Mouse (Mus musculus) heart, adult 2 months (tissue): Measurements from ENCODE around the gene Ccl2.

Experiments
- CTCF ChIP-seq: fragments of 200-600 bp; IDR thresholded peaks from 2 replicates; pipeline ENCODE4 v1.8.1; 2022; ENCODE audit warnings: antibody characterized with exemption, mild to moderate bottlenecking, moderate library complexity
- EP300 ChIP-seq: fragments of 200-500 bp; IDR thresholded peaks from 2 replicates; pipeline ENCODE4 v1.6.1; 2011; ENCODE audit warnings: low read depth, low read length, control low read depth; ENCODE audit not compliant: insufficient read depth
- POLR2A ChIP-seq: fragments of 200-500 bp; IDR thresholded peaks from 2 replicates; pipeline ENCODE4 v1.6.1; 2011; ENCODE audit warnings: mild to moderate bottlenecking, low read depth, low read length, control low read depth; ENCODE audit not compliant: insufficient read depth

DNA sequence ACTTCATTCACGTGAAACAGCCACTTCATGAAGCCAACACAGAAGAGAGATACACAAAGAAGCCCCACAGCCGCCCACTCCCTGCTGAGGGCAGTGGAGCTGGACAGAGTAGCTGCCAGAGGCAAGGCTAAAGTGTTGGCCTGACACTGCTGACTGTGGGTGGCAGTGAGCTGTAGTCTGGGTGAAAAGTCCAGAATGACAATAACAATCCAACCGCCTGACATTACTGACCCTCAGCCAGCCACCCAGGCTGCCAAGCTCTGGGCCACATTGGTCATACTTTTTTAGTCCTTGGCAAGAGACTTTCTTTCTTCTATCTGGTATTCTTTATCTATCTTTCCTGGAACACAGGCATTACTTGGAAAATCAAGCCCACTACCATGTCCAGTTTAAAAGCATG is 35.7 kb downstream of the Ccl2 start:
- TF ChIP-seq CTCF = no peak
- TF ChIP-seq EP300 = no peak
- TF ChIP-seq POLR2A = no peak
